Mouse (Mus musculus): Measurements from ENCODE around the gene Olfr1008. TPM values are rescaled to one million over a fixed set of nuclear protein-coding genes. Genes with fewer than 3 reads are reported as not detected.
"Not testable (repeated sequence)": the region's sequence is repeated elsewhere in the genome, so short reads cannot be mapped to it uniquely, and the experiment has no call there.

The Olfr1008 gene
- total RNA-seq (2014; rRNA removed) = not detected in 2 replicates
- not detected in 2 replicates for polyA plus RNA-seq (2015; fragmentation: Nextera tagmentation; extraction: Ambion mirVana)

DNA sequence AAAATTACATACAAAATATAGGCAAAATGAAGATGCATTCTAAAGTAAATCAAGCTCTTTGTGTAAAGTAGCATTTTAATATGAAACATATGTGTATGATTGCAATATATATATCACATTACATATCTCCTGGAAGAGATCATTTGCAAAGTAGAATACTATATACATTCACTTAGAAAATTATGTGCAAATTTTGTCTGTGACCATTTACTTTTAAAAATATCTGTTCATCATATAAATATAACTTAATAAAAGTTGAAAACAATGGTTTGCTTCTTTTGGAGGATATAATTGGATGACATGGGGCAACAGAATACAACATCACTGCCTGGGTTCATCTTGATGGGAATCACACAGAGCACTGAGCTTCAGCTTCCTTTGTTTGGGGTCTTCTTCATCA lies at the start of gene Olfr1008:
Gene Olfr1008, plus strand, starts transcription at position 301 of the 400 bp plus-strand sequence.
- no peak within 1 kb of the TSS for H3K27ac ChIP-seq
- H3K27me3 ChIP-seq (ENCODE audit: insufficient read depth, low read length) = no peaks in the 10 kb centered on the region
- H3K36me3 ChIP-seq (ENCODE audit: insufficient read depth, low read length) = no peaks in the 10 kb centered on the region
- no peaks in the 10 kb centered on the region for H3K4me1 ChIP-seq (ENCODE audit: insufficient read depth, low read length)
- ATAC-seq (no peak), DNase-seq (ENCODE audit: low spot score) (no peak)
- H3K4me3 ChIP-seq (ENCODE audit: low read length) = no peak within 1 kb of the TSS
- H3K9me3 ChIP-seq (ENCODE audit: low read length) = no peaks in the 10 kb centered on the region
- no peak within 1 kb of the TSS for H3K9ac ChIP-seq (replicated peaks; ENCODE audit: low read length)
- no peak within 1 kb of the TSS for H3K4me2 ChIP-seq (ENCODE audit: low read depth, low read length)
- no peak for TF ChIP-seq CTCF (IDR thresholded peaks at IDR 0.05; ENCODE audit: low read depth)

DNA sequence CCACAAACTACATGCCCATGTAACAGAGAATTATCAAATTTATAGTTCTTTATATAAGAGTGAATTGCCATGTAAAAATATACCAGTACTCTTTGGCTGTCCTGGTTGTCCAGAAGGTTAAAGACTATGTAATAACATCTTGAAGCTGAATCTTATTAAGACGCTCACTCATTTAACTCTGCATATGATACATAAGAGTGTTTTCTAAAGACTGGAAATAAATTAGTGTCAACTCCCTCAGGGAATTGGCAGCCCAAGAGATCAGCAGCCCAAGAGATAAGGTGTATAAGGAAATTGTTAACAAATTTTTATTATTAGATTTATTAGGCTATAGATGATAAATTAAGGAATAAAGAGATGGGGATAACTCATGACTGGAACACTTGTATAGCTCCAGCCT lies 38.6 kb upstream of the Olfr1008 start, which contains the start of gene Olfr1002:
Gene Olfr1002, minus strand, starts transcription at position 101 of the 400 bp plus-strand sequence.
- Histone ChIP-seq H3K9ac (replicated peaks; ENCODE audit: low read length) (no peak within 1 kb of the TSS), H3K36me3 (ENCODE audit: insufficient read depth, low read length) (no peaks in the 10 kb centered on the region), H3K4me1 (ENCODE audit: insufficient read depth, low read length) (no peaks in the 10 kb centered on the region), H3K27ac (no peak within 1 kb of the TSS), H3K9me3 (ENCODE audit: low read length) (no peaks in the 10 kb centered on the region), H3K4me2 (ENCODE audit: low read depth, low read length) (no peak within 1 kb of the TSS), H3K4me3 (ENCODE audit: low read length) (no peak within 1 kb of the TSS), H3K27me3 (ENCODE audit: insufficient read depth, low read length) (no peaks in the 10 kb centered on the region)
- ATAC-seq (no peak), DNase-seq (ENCODE audit: low spot score) (no peak)
- no peak for TF ChIP-seq CTCF (IDR thresholded peaks at IDR 0.05; ENCODE audit: low read depth)
- WGBS = 98% methylated on average over 1 of the region's 1 CpGs

- not testable (repeated sequence) for H3K4me3 ChIP-seq (ENCODE audit: low read length); H3K9ac ChIP-seq (replicated peaks; ENCODE audit: low read length); H3K36me3 ChIP-seq (ENCODE audit: insufficient read depth, low read length); DNase-seq (ENCODE audit: low spot score); H3K9me3 ChIP-seq (ENCODE audit: low read length); H3K4me1 ChIP-seq (ENCODE audit: insufficient read depth, low read length); H3K4me2 ChIP-seq (ENCODE audit: low read depth, low read length); ATAC-seq; H3K27me3 ChIP-seq (ENCODE audit: insufficient read depth, low read length); H3K27ac ChIP-seq
These were observed 24.9 kb upstream of the Olfr1008 start, which contains the start of gene Olfr154 for GRCm38 (mm10) chr2:85664355-85664754. Gene Olfr154, minus strand, starts transcription at chr2:85664455.

DNA sequence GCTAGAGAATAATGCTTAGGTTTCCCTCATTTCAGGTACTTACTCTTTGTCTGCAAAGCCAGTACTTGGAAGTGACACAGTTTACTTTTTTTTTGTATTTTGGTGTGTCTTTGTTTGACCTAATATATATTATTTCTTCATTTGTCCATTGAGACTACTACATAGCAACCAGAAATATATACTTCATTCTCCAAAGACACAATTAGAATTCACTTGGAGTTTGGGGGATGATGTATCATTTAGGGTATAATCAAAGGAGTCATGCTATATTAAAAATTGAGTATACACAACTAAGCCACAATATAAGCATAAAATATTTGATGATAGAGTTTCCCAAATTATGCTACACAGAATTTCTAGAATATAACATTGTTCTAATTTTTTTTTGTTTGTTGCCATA lies 10.6 kb upstream of the Olfr1008 start, which contains the start of gene Olfr1006:
Gene Olfr1006, minus strand, starts transcription at position 101 of the 400 bp plus-strand sequence.
- ATAC-seq = no peak
- no peak within 1 kb of the TSS for H3K9ac ChIP-seq (replicated peaks; ENCODE audit: low read length)
- H3K4me3 ChIP-seq (ENCODE audit: low read length) = no peak within 1 kb of the TSS

DNA sequence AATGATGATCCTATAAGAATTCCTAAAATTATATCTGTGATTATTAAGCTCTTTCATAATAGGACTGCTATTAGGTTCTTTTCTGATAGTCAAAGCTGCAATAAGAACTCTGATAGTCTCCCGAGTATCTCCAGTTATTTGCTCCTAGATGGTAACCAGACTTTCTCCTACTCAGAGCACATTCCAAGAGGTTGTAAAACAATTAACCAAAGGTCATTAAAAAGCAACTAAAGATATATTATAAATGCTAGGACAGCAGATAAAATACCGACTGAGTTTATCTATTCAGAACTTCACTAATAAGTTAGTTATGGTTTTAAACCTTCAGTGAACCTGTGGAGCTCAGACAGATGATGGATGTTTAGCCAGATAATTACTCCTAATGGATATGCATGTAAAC lies 21.4 kb downstream of the Olfr1008 start:
- WGBS = 76% methylated on average over 2 of the region's 2 CpGs
- not testable (repeated sequence) for H3K4me2 ChIP-seq (ENCODE audit: low read depth, low read length); H3K9ac ChIP-seq (replicated peaks; ENCODE audit: low read length); H3K27me3 ChIP-seq (ENCODE audit: insufficient read depth, low read length); H3K4me1 ChIP-seq (ENCODE audit: insufficient read depth, low read length); ATAC-seq; H3K4me3 ChIP-seq (ENCODE audit: low read length); H3K9me3 ChIP-seq (ENCODE audit: low read length); DNase-seq (ENCODE audit: low spot score); H3K27ac ChIP-seq; H3K36me3 ChIP-seq (ENCODE audit: insufficient read depth, low read length)

More for the DNA sequence above, 10.6 kb upstream of the Olfr1008 start, which contains the start of gene Olfr1006:
- no peaks in the 10 kb centered on the region for H3K27me3 ChIP-seq (ENCODE audit: insufficient read depth, low read length)
- no peak within 1 kb of the TSS for H3K4me2 ChIP-seq (ENCODE audit: low read depth, low read length)
- TF ChIP-seq CTCF (IDR thresholded peaks at IDR 0.05; ENCODE audit: low read depth) = no peak
- H3K36me3 ChIP-seq (ENCODE audit: insufficient read depth, low read length) = no peaks in the 10 kb centered on the region
- H3K4me1 ChIP-seq (ENCODE audit: insufficient read depth, low read length) = no peaks in the 10 kb centered on the region
- H3K27ac ChIP-seq = no peak within 1 kb of the TSS
- no peaks in the 10 kb centered on the region for H3K9me3 ChIP-seq (ENCODE audit: low read length)
- DNase-seq (ENCODE audit: low spot score) = no peak

DNA sequence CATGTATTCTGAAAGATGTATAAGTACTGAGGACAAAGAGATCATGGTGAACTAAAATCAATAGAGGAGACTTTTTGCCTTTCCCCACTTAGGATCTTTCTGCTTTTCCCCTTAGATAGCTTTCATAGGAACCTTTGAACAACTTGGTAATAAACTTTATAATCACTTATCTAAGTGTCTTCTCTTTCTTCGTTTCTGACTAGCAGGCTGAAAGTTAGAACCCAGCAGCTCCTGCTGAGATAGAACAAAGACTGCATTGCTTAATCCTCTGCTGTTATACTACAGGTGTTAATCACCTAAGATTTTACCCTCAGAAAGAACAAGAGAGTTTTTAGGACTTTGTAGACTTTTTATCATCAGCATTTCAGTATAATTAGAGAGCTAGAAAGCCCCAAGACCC lies 21.9 kb downstream of the Olfr1008 start:
- ATAC-seq = no peak
- no peak overlapping the region for H3K9ac ChIP-seq (replicated peaks; ENCODE audit: low read length)
- 29% methylated on average over 1 of the region's 1 CpGs for WGBS

GRCm38 (mm10) chr2:85715119-85715518 lies 25.9 kb downstream of the Olfr1008 start, which contains the start of gene Olfr1009:
Gene Olfr1009, plus strand, starts transcription at chr2:85715419.
- H3K27ac ChIP-seq = no peak within 1 kb of the TSS
- WGBS = 91% methylated on average over 1 of the region's 1 CpGs
- no peak for TF ChIP-seq CTCF (IDR thresholded peaks at IDR 0.05; ENCODE audit: low read depth)
- no peaks in the 10 kb centered on the region for H3K36me3 ChIP-seq (ENCODE audit: insufficient read depth, low read length)
- H3K4me2 ChIP-seq (ENCODE audit: low read depth, low read length) = no peak within 1 kb of the TSS
- no peaks in the 10 kb centered on the region for H3K27me3 ChIP-seq (ENCODE audit: insufficient read depth, low read length)
- no peaks in the 10 kb centered on the region for H3K4me1 ChIP-seq (ENCODE audit: insufficient read depth, low read length)
- no peak within 1 kb of the TSS for H3K4me3 ChIP-seq (ENCODE audit: low read length)
- H3K9me3 ChIP-seq (ENCODE audit: low read length) = no peaks in the 10 kb centered on the region
- no peak within 1 kb of the TSS for H3K9ac ChIP-seq (replicated peaks; ENCODE audit: low read length)
- no peak for ATAC-seq
- DNase-seq (ENCODE audit: low spot score) = no peak

More for the DNA sequence above, 21.9 kb downstream of the Olfr1008 start:
- no peak for TF ChIP-seq CTCF (IDR thresholded peaks at IDR 0.05; ENCODE audit: low read depth)
- Histone ChIP-seq H3K4me2 (ENCODE audit: low read depth, low read length) (no peak overlapping the region), H3K4me1 (ENCODE audit: insufficient read depth, low read length) (no peaks in the 10 kb centered on the region), H3K27me3 (ENCODE audit: insufficient read depth, low read length) (no peaks in the 10 kb centered on the region), H3K27ac (no peak overlapping the region), H3K9me3 (ENCODE audit: low read length) (no peaks in the 10 kb centered on the region), H3K4me3 (ENCODE audit: low read length) (no peak overlapping the region), H3K36me3 (ENCODE audit: insufficient read depth, low read length) (no peaks in the 10 kb centered on the region)
- DNase-seq (ENCODE audit: low spot score) = no peak
